Mouse (Mus musculus): Measurements from ENCODE around the gene Rusc2. TPM values are rescaled to one million over a fixed set of nuclear protein-coding genes. Genes with fewer than 3 reads are reported as not detected.

Rusc2 gene
- polyA plus RNA-seq, 1 experiment from 2014 or later, result 10.9 TPM

DNA sequence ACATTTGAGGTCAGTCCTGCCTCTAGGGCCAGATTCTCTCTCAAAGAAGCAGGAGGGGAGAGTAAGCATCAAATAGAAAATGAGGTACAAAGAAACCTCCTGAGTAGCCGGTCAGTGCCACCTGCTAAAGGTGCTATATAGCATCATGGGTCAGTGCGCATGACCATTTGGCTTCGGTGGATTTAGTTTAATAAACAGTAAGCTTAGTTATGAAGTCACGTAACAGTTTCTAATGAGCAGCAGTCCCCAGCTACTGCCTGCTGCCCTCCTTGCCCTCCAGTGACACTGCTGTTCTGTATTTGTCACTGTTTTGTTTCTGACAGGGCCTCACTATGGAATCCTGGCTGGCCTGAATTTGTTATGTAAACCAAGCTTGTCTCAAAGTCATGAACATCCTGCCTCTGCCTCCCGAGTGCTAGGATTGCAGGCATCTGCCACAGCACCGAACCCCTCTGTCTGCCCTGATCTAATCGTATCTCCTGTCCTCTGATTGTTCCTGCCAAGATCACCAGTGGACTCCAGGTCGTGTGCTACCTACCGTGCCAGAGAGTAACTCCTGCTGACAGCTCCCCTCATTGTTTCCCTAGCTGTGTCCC is 8.2 kb downstream of the Rusc2 start:
- 61% methylated on average over 9 of the region's 9 CpGs for WGBS
- Histone ChIP-seq H3K36me3 (replicated peaks) (no peaks in the 10 kb centered on the region), H3K27ac (replicated peaks) (0 out of 2 replicates have a peak overlapping the region, but pooled peaks have one; percentile 1), H3K4me3 (no peak overlapping the region), H3K4me1 (peaks cover 33% of the 10 kb centered on the region), H3K27me3 (replicated peaks; ENCODE audit: low read depth, poor library complexity, severe bottlenecking) (no peaks in the 10 kb centered on the region), H3K9me3 (no peaks in the 10 kb centered on the region)
- no peak for DNase-seq (ENCODE audit: low spot score)

DNA sequence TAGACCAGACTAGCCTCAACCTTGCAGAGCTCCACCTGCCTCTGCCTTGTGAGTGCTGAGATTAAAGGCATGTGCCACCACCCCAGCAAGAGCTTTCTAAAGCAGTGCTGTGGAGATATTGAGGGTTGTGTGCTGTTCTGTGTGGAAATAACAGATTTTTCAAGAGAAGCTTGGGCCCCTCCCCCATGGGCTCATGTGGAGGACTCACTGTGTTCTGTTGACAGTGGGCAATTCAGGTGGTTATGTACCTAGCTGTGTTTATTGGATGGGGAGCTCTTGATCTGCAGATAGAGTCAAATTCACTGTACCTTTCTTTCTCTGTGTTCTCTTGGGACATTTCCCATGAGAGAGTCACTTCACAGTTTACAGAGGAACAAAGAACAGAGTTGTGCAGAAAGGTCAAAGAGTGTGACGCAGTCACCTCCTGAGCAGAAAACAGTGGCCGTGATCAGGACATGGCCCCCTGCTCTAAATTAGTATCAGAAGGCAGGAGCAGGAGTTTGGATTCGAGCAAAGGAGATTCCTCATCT is 9.8 kb downstream of the Rusc2 start:
- WGBS, result 56% methylated on average over 3 of the region's 3 CpGs
- no peaks in the 10 kb centered on the region for H3K9me3 ChIP-seq
- no peak overlapping the region for H3K4me3 ChIP-seq
- peak overlapping the region; percentile 45; the same call in 1 of the 2 replicates for H3K27ac ChIP-seq (replicated peaks)
- no peaks in the 10 kb centered on the region for H3K27me3 ChIP-seq (replicated peaks; ENCODE audit: low read depth, poor library complexity, severe bottlenecking)
- no peaks in the 10 kb centered on the region for H3K36me3 ChIP-seq (replicated peaks)
- no peak for DNase-seq (ENCODE audit: low spot score)
- peaks cover 35% of the 10 kb centered on the region for H3K4me1 ChIP-seq

- 39% methylated on average over 15 of the region's 15 CpGs for WGBS
- Histone ChIP-seq H3K27me3 (replicated peaks; ENCODE audit: low read depth, poor library complexity, severe bottlenecking) (no peaks in the 10 kb centered on the region), H3K9me3 (no peaks in the 10 kb centered on the region), H3K4me3 (no peak overlapping the region), H3K27ac (replicated peaks) (peak overlapping the region; percentile 48), H3K4me1 (peaks cover 52% of the 10 kb centered on the region), H3K36me3 (replicated peaks) (no peaks in the 10 kb centered on the region)
- peak; percentile 46 for DNase-seq (ENCODE audit: low spot score)
Measured at GRCm38 (mm10) chr4:43394345-43394891, 12.6 kb downstream of the Rusc2 start.

GRCm38 (mm10) chr4:43395147-43395546 is 13.4 kb downstream of the Rusc2 start:
- Histone ChIP-seq H3K27me3 (replicated peaks; ENCODE audit: low read depth, poor library complexity, severe bottlenecking) (no peaks in the 10 kb centered on the region), H3K9me3 (no peaks in the 10 kb centered on the region), H3K27ac (replicated peaks) (peak overlapping the region; percentile 48), H3K4me3 (no peak overlapping the region), H3K4me1 (peaks cover 53% of the 10 kb centered on the region), H3K36me3 (replicated peaks) (no peaks in the 10 kb centered on the region)
- WGBS, result 91% methylated on average over 5 of the region's 5 CpGs
- DNase-seq (ENCODE audit: low spot score), result no peak

DNA sequence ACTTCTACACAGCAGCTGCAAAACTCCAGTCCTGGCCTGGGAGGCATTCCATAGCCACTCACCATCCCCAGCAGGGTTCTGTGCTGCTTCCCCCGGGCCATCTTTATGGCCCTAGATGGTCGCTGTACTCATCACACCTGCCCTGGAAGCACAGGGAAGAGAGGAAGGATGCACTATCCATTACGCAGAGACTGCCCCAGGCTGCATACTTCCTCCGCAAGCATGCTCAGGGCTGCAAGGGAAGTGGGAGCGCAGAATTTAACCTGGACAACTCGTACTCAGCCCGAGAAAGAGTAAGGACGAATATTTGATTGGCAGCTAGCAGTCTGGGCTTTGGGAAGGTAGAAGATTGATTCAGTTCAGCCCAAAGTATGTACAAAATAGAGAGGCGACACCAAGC is 14.1 kb downstream of the Rusc2 start:
- Histone ChIP-seq H3K9me3 (no peaks in the 10 kb centered on the region), H3K36me3 (replicated peaks) (no peaks in the 10 kb centered on the region), H3K27ac (replicated peaks) (no peak overlapping the region), H3K27me3 (replicated peaks; ENCODE audit: low read depth, poor library complexity, severe bottlenecking) (no peaks in the 10 kb centered on the region), H3K4me3 (no peak overlapping the region), H3K4me1 (peaks cover 52% of the 10 kb centered on the region)
- DNase-seq (ENCODE audit: low spot score), result no peak
- whole genome bisulfite sequencing, result 73% methylated on average over 9 of the region's 9 CpGs

DNA sequence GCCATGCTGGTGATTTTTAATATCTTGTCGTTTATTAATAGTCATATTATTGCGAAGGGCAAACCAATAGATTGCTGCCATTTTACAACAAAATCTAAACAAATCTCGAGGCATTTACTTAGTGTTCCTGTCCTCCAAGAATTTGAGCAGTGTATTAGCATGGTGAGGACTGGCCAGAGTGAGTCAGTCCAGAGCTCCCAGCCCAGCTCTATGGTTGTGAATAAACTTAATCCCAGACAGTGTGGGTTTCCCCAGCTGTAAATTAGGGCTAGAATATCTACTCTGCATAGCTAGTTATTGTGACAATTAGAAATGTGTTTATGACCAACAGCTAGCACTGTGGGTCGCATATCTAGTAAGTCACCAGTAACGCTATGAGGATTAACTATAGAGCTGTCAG is 14.6 kb downstream of the Rusc2 start:
- DNase-seq (ENCODE audit: low spot score), result no peak
- Histone ChIP-seq H3K36me3 (replicated peaks) (no peaks in the 10 kb centered on the region), H3K9me3 (no peaks in the 10 kb centered on the region), H3K4me3 (no peak overlapping the region), H3K27ac (replicated peaks) (no peak overlapping the region), H3K4me1 (peaks cover 52% of the 10 kb centered on the region), H3K27me3 (replicated peaks; ENCODE audit: low read depth, poor library complexity, severe bottlenecking) (no peaks in the 10 kb centered on the region)
- 91% methylated on average over 5 of the region's 5 CpGs for WGBS

DNA sequence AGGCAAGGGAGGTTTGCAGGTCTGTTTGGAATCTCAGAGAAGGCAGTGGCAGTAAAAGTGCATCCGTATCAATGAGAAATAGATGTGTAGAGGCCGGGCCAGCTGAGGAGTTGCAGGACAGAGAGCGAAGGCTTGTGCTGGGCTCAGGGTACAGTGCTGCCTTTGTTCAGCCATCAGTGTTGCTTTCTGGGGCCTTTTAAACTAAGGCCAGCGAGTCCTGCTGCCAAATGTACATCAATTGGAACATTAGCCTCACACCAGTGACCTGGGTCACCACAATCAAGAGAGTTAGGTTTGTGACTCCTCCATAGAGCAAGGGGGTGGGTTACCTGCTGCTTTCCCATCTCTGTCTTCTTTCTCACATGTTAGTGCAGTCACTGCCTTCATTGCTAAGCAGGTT is 16.2 kb downstream of the Rusc2 start:
- Histone ChIP-seq H3K27me3 (replicated peaks; ENCODE audit: low read depth, poor library complexity, severe bottlenecking) (no peaks in the 10 kb centered on the region), H3K9me3 (no peaks in the 10 kb centered on the region), H3K36me3 (replicated peaks) (no peaks in the 10 kb centered on the region), H3K4me3 (no peak overlapping the region), H3K4me1 (peaks cover 57% of the 10 kb centered on the region), H3K27ac (replicated peaks) (peak overlapping the region; percentile 49)
- no peak for DNase-seq (ENCODE audit: low spot score)
- 40% methylated on average over 4 of the region's 4 CpGs for WGBS

DNA sequence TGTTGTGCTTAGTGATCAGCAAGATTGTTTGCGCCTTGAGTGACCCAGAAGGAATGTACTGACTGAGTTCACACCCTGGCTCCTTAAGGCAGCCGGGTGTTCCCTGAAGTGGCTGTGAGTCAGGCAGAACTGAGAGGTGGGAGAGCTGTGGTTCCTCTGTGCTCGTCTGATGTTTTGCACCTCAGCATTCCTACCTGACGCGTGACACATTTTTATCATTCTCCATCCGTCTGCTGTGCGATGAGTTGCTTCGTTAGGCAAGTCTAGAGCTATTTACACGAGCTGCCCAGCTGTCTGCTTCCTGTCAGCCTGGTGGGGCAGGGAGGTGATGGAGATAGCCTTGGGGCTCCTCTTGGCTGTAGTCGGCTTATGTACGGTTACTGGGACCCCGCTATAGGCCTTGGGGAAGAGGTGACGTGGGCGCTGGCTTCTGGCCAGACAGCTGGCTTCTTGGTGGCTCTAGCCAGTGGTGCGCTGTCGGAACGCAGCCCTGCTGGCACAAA is 17.1 kb downstream of the Rusc2 start:
- H3K9me3 ChIP-seq, result no peaks in the 10 kb centered on the region
- peaks cover 57% of the 10 kb centered on the region for H3K4me1 ChIP-seq
- no peak overlapping the region for H3K4me3 ChIP-seq
- H3K27ac ChIP-seq (replicated peaks), result peak overlapping the region; percentile 57
- no peaks in the 10 kb centered on the region for H3K36me3 ChIP-seq (replicated peaks)
- peak; percentile 33 for DNase-seq (ENCODE audit: low spot score)
- 58% methylated on average over 17 of the region's 17 CpGs for WGBS
- H3K27me3 ChIP-seq (replicated peaks; ENCODE audit: low read depth, poor library complexity, severe bottlenecking), result no peaks in the 10 kb centered on the region

- no peak for DNase-seq (ENCODE audit: low spot score)
- 80% methylated on average over 31 of the region's 31 CpGs for WGBS
- H3K36me3 ChIP-seq (replicated peaks), result no peaks in the 10 kb centered on the region
- peak overlapping the region; percentile 8; the same call in 1 of the 2 replicates for H3K27ac ChIP-seq (replicated peaks)
- no peaks in the 10 kb centered on the region for H3K27me3 ChIP-seq (replicated peaks; ENCODE audit: low read depth, poor library complexity, severe bottlenecking)
- no peak overlapping the region for H3K4me3 ChIP-seq
- H3K4me1 ChIP-seq, result peaks cover 51% of the 10 kb centered on the region
- no peaks in the 10 kb centered on the region for H3K9me3 ChIP-seq
Measured at GRCm38 (mm10) chr4:43399391-43400131, 17.8 kb downstream of the Rusc2 start.

DNA sequence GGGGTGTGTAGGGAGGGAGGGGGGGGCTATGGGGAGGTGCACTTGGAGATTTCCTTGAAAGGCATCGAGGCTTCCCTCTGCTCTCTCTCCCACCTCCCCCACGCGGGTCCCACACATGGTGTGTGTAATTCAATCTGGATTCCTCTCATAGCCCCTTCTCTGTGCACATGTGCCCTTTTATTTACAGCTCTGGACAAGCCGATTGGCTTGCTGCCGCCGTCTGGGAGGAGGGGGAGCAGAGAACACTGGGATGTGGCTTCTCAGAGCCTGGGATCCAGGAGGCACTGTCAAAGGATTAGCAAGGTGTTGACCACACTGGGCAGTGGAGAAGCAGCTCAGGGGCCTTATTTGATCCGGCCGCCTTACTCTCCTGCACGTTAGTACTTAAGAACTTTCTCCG is 19.2 kb downstream of the Rusc2 start:
- DNase-seq (ENCODE audit: low spot score), result peak; percentile 72
- Histone ChIP-seq H3K4me3 (0 out of 2 replicates have a peak overlapping the region, but pooled peaks have one; percentile 11), H3K36me3 (replicated peaks) (no peaks in the 10 kb centered on the region), H3K27ac (replicated peaks) (peak overlapping the region; percentile 42), H3K27me3 (replicated peaks; ENCODE audit: low read depth, poor library complexity, severe bottlenecking) (no peaks in the 10 kb centered on the region), H3K4me1 (peaks cover 52% of the 10 kb centered on the region), H3K9me3 (no peaks in the 10 kb centered on the region)
- WGBS, result 24% methylated on average over 10 of the region's 10 CpGs

DNA sequence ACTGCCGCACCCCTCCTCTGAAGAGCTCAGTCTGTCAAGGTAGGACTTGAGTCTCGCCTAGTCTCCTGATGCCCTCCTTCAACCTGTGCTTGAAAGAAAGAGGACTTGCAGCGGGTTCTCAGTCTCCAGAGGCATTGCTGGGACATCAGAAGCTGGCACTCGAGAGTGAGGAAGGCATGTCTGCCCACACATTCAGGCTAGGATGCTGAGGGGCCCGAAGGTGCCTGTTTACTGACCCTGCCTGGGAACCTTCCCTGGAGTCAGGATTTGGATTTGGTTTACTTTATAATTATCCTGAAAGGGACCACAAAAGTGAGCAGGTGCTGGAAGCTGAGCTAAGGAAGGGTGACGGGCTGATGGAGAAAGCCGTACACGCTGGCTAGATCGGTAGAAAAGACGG is 19.7 kb downstream of the Rusc2 start:
- Histone ChIP-seq H3K4me3 (peak overlapping the region; percentile 11; the same call in 1 of the 2 replicates), H3K36me3 (replicated peaks) (no peaks in the 10 kb centered on the region), H3K9me3 (no peaks in the 10 kb centered on the region), H3K27me3 (replicated peaks; ENCODE audit: low read depth, poor library complexity, severe bottlenecking) (no peaks in the 10 kb centered on the region), H3K27ac (replicated peaks) (peak overlapping the region; percentile 42), H3K4me1 (peaks cover 57% of the 10 kb centered on the region)
- DNase-seq (ENCODE audit: low spot score), result no peak
- 82% methylated on average over 10 of the region's 10 CpGs for WGBS

DNA sequence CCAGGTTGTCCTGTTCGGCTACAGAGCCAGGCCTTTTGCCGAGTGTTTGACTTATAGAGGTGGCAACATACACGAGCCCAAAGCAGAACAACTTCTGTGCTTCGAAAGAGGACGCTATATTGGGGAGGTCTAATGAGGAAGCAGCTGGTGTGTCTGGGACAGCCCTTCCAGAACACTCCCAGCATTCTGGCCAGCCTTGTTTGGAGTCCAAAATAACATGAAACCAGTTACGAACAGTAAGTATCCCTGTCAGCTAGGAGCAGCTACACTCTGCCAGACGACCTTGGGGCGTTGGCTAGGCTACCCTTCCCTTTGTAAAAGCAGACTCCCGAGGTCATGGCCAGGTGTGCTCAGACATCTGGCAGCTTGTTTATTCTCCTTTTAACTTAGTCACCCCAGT is 20.4 kb downstream of the Rusc2 start:
- H3K27ac ChIP-seq (replicated peaks), result 0 out of 2 replicates have a peak overlapping the region, but pooled peaks have one; percentile 42
- H3K27me3 ChIP-seq (replicated peaks; ENCODE audit: low read depth, poor library complexity, severe bottlenecking), result no peaks in the 10 kb centered on the region
- no peaks in the 10 kb centered on the region for H3K36me3 ChIP-seq (replicated peaks)
- H3K4me1 ChIP-seq, result peaks cover 65% of the 10 kb centered on the region
- 79% methylated on average over 9 of the region's 9 CpGs for WGBS
- DNase-seq (ENCODE audit: low spot score), result no peak
- H3K9me3 ChIP-seq, result no peaks in the 10 kb centered on the region
- H3K4me3 ChIP-seq, result no peak overlapping the region

Data from embryonic facial prominence, embryonic 10.5 days (tissue).